Mouse (Mus musculus) erythroblast, embryonic 14.5 days (primary cell): Measurements from ENCODE around the gene Zcchc24.

Source experiments
- GATA1 ChIP-seq: IDR thresholded peaks from 2 replicates; pipeline ENCODE4 v1.6.1; 2012; ENCODE audit warnings: low read length, inconsistent platforms, mixed read lengths
- TAL1 ChIP-seq: IDR thresholded peaks from 3 replicates; pipeline ENCODE4 v1.6.1; 2012; ENCODE audit warnings: low read length, inconsistent platforms, mixed read lengths

DNA sequence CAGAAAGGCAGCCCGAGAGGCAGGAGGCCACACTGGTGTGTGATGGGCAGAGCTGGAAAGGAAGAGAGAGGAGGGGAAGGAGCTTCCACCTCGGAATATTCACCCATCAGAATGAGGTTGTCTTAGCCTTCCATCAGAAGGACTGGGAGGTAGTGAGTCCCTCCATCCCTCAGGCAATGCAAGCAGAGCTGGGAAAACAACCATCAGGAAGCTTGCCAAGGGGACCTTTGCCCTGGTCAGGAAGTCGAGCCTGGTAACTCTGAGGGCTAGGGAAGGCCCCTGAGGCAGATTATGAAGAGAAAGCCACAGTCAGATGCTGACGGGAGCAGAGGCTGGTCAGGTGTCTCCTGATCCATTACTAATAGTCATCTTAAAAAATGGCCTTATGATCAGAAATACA lies 43.1 kb downstream of the Zcchc24 start:
- TF ChIP-seq TAL1 (no peak), GATA1 (no peak)
